Mouse (Mus musculus) lung, postnatal 0 days (tissue): ENCODE results near the gene Cdk8. TPM values are rescaled to one million over a fixed set of nuclear protein-coding genes. Genes with fewer than 3 reads are reported as not detected.

Source experiments
- ATAC-seq: fragments of 200-750 bp; cut with Nextera tagmentation; 2 replicates; pipeline ENCODE4 v1.8.0; 2017; ENCODE audit warnings: moderate library complexity
- DNase-seq: peaks from one replicate; pipeline ENCODE4 v3.0.0-alpha.2; 2016; ENCODE audit warnings: low spot score
- H3K27ac ChIP-seq: fragments of 300-500 bp; sonication (generic); 2 replicates; pipeline ENCODE4 v1.5.1; 2014; ENCODE audit warnings: antibody characterized with exemption, mild to moderate bottlenecking, low read length, mixed read lengths
- H3K27me3 ChIP-seq: fragments of 300-500 bp; sonication (generic); replicated peaks from 2 replicates; pipeline ENCODE4 v1.6.1; 2014; ENCODE audit warnings: low read length, mixed read lengths; ENCODE audit not compliant: insufficient read depth
- H3K36me3 ChIP-seq: fragments of 300-500 bp; sonication (generic); 2 replicates; pipeline ENCODE4 v1.6.1; 2014; ENCODE audit warnings: low read length, mixed read lengths; ENCODE audit not compliant: insufficient read depth
- H3K4me1 ChIP-seq: fragments of 300-500 bp; sonication (generic); 2 replicates; pipeline ENCODE4 v1.6.1; 2014; ENCODE audit warnings: antibody characterized with exemption, low read depth, low read length, mixed read lengths; ENCODE audit not compliant: insufficient read depth
- H3K4me2 ChIP-seq: fragments of 300-500 bp; sonication (generic); replicated peaks from 2 replicates; pipeline ENCODE4 v1.6.1; 2014; ENCODE audit warnings: low read depth, mild to moderate bottlenecking, low read length, moderate library complexity, mixed read lengths
- H3K4me3 ChIP-seq: fragments of 300-500 bp; sonication (generic); 2 replicates; pipeline ENCODE4 v1.5.1; 2014; ENCODE audit warnings: low read depth, low read length
- H3K9ac ChIP-seq: fragments of 300-500 bp; sonication (generic); replicated peaks from 2 replicates; pipeline ENCODE4 v1.6.1; 2014; ENCODE audit warnings: low read depth, mild to moderate bottlenecking
- H3K9me3 ChIP-seq: fragments of 300-500 bp; sonication (generic); 2 replicates; pipeline ENCODE4 v1.6.1; 2016; ENCODE audit warnings: low read length, mixed read lengths
- CTCF ChIP-seq: IDR thresholded peaks from 2 replicates; pipeline ENCODE4 v1.5.1; 2016; ENCODE audit warnings: antibody characterized with exemption, mild to moderate bottlenecking
- EP300 ChIP-seq: IDR thresholded peaks from 2 replicates; pipeline ENCODE4 v1.6.1; 2016; ENCODE audit warnings: antibody characterized with exemption, mild to moderate bottlenecking, control low read depth
- WGBS: fragments of 180-500 bp; shearing (Covaris S2); extraction: QIAGEN DNeasy Blood & Tissue Kit; methylation state at CpG from one replicate; pipeline ENCODE4 v1.1.7; 2014; 5-methylcytosine and 5-hydroxymethylcytosine counted together
- polyA plus RNA-seq: library from polyadenylated mRNA; unstranded; fragments of >200 nt; fragmentation: Nextera tagmentation; extraction: Ambion mirVana; gene quantifications from 2 replicates; pipeline ENCODE4 v1.2.1, GENCODE M21; 2015

The Cdk8 gene
- polyA plus RNA-seq, 1 experiment from 2014 or later, result 12.1 TPM

DNA sequence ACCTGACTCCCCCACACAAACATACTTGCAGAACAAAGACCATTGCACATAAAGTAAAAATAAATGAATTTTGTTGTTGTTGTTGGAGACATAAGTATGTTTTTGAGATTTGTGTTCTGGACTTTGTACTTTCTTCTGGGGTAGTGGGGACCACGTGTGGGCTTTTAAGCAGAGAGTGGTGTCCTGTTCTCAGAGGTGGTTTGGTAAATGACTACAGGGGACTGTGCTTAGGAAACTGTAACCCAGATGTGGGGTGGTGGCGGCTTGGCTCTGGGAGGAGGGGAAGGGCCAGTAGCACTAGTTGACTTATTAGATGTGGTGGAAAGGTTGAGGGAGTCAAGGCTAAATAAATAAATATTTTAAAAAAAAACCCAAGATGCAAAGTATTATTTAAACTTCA lies 9.7 kb downstream of the Cdk8 start:
- DNase-seq (no peak), ATAC-seq (no peak)
- Histone ChIP-seq H3K27ac (no peak overlapping the region), H3K4me3 (no peak overlapping the region), H3K36me3 (no peaks in the 10 kb centered on the region), H3K9me3 (no peaks in the 10 kb centered on the region), H3K27me3 (no peaks in the 10 kb centered on the region), H3K9ac (no peak overlapping the region), H3K4me2 (no peak overlapping the region), H3K4me1 (peaks cover 5% of the 10 kb centered on the region; the same call in 1 of the 2 replicates)
- no peak for TF ChIP-seq CTCF
- no peak for TF ChIP-seq EP300
- whole genome bisulfite sequencing, result 98% methylated on average over 2 of the region's 2 CpGs

DNA sequence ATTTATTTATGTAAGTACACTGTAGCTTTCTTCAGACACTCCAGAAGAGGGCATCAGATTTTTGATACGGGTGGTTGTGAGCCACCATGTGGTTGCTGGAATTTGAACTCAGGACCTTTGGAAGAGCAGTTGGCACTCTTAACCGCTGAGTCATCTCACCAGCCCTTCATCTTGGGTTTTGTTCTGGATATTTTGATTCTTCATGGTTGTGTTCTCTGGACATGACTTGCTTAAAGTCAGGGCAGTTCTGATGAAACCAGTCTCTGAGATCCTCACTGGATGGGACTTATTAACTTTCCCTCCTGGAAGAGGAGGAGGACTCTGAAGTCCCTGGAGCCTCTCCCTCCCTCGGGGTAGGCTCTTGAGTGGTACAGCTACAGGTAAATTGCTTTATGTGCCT lies 10.2 kb downstream of the Cdk8 start:
- ATAC-seq (no peak), DNase-seq (no peak)
- no peaks in the 10 kb centered on the region for H3K9me3 ChIP-seq
- H3K4me2 ChIP-seq, result no peak overlapping the region
- H3K4me3 ChIP-seq, result no peak overlapping the region
- WGBS, result 80% methylated on average over 3 of the region's 3 CpGs
- peaks cover 5% of the 10 kb centered on the region; the same call in 1 of the 2 replicates for H3K4me1 ChIP-seq
- no peak overlapping the region for H3K9ac ChIP-seq
- H3K36me3 ChIP-seq, result no peaks in the 10 kb centered on the region
- TF ChIP-seq EP300 (no peak), CTCF (no peak)
- no peaks in the 10 kb centered on the region for H3K27me3 ChIP-seq
- no peak overlapping the region for H3K27ac ChIP-seq

DNA sequence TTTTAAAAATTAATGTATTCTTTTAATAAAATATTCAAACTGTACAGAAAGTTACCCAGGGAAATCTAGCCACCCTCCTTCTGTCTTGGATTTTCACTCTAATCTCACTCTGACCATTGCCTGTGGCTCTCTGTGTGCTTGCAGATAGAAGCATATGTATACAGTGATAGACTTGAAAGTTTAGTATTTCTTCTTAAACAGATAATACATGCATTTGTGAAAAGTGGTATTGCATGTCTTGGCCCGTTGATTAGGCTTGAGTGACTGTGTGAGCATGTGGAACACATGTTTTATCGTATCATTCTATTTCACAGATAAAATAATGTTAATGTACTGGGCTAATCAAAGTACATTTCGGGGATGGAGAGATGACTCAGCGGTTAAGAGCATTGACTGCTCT lies 14.2 kb downstream of the Cdk8 start:
- Histone ChIP-seq H3K9ac (no peak overlapping the region), H3K36me3 (no peaks in the 10 kb centered on the region), H3K4me2 (no peak overlapping the region), H3K4me1 (peaks cover 8% of the 10 kb centered on the region; the same call in 1 of the 2 replicates), H3K27me3 (no peaks in the 10 kb centered on the region), H3K4me3 (no peak overlapping the region), H3K27ac (no peak overlapping the region), H3K9me3 (no peaks in the 10 kb centered on the region)
- DNase-seq, result no peak
- ATAC-seq, result no peak
- 92% methylated on average over 4 of the region's 4 CpGs for WGBS
- TF ChIP-seq CTCF (no peak), EP300 (no peak)

DNA sequence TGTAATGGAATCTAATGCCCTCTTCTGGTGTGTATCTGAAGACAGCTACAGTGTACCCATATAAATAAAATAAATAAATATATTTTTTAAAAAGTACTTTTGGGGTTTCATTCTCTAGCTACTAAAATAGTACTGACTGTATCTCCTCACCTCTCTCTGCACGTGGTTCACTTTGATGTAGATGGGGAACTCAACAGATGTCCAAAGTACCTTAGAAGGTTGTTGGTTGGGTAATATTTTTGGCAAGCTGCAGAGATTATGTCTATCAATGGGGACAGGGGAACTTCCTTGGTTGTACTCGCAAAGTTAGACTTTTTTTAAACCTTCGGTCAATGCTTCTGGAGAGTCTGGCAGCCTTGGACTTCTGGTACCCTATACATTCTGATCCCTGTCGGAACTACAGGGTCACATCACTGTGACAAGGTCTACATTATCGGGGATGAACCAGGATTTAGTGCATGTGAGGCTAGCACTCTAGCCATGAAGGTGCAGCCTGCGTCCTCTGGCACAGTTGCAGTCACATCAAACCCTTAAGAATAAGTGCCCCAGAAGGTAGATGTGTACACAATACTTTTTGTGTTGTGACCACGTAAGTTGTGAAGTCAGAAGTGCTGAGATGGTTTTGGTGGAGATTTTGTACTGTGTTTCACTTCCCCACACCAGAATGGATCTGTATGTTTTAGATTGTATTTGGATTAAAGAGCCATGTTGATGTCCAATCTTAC lies 14.8 kb downstream of the Cdk8 start:
- H3K4me3 ChIP-seq, result no peak overlapping the region
- H3K4me2 ChIP-seq, result no peak overlapping the region
- WGBS, result 86% methylated on average over 7 of the region's 7 CpGs
- ATAC-seq, result no peak
- no peaks in the 10 kb centered on the region for H3K27me3 ChIP-seq
- no peaks in the 10 kb centered on the region for H3K9me3 ChIP-seq
- no peak for DNase-seq
- TF ChIP-seq CTCF (no peak), EP300 (no peak)
- H3K9ac ChIP-seq, result no peak overlapping the region
- H3K36me3 ChIP-seq, result no peaks in the 10 kb centered on the region
- no peak overlapping the region for H3K27ac ChIP-seq
- H3K4me1 ChIP-seq, result peaks cover 15% of the 10 kb centered on the region; the same call in 1 of the 2 replicates

DNA sequence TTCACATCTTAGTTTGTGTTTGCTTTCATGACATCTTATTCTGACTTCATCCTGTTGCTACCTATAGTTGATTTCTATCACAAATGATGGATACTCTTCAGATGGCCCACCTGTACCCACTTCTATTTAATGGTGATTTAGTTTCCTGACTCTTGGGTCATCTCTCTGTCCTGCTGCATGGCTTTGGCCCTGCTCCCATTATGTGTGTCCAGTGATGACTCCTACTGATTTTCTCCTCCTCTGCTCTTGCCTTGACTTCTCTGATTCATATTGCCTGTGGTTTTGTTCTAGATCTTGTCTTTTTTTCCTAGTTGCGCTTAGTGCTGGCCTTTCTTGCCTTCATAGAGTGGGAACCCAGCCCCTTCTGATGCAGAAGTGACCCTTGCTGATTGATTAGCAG lies 15.4 kb downstream of the Cdk8 start:
- TF ChIP-seq CTCF (no peak), EP300 (no peak)
- DNase-seq (no peak), ATAC-seq (no peak)
- no peak overlapping the region for H3K4me3 ChIP-seq
- H3K36me3 ChIP-seq, result no peaks in the 10 kb centered on the region
- H3K27ac ChIP-seq, result no peak overlapping the region
- no peaks in the 10 kb centered on the region for H3K27me3 ChIP-seq
- no peak overlapping the region for H3K4me2 ChIP-seq
- no peak overlapping the region for H3K9ac ChIP-seq
- 79% methylated on average over 1 of the region's 1 CpGs for WGBS
- no peaks in the 10 kb centered on the region for H3K9me3 ChIP-seq
- H3K4me1 ChIP-seq, result peaks cover 19% of the 10 kb centered on the region; the same call in 1 of the 2 replicates

DNA sequence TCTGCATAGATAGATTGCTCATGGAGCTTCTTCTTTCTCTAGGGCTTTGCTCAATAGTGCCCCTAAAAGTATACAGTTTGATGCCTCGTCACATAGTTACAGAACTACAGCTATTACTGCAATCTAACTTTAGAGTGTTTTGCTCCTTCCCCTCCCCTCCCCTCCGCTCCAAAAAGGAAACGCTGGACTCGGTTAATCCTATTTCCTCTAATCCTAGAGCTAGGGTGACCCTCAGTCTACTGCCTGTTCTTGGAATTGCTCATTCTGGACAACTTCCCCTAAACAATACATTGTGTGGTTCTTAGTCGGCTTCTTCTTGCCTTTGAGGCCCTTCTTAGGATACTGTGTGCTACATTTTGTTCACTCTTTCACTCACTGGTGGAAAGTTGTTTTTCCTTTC lies 16.7 kb downstream of the Cdk8 start:
- TF ChIP-seq EP300, result no peak
- TF ChIP-seq CTCF, result no peak
- H3K36me3 ChIP-seq, result no peaks in the 10 kb centered on the region
- H3K4me1 ChIP-seq, result peaks cover 29% of the 10 kb centered on the region
- H3K27ac ChIP-seq, result 0 out of 2 replicates have a peak overlapping the region, but pooled peaks have one; percentile 15
- H3K9ac ChIP-seq, result no peak overlapping the region
- DNase-seq (peak; percentile 24), ATAC-seq (no peak)
- WGBS, result 51% methylated on average over 5 of the region's 5 CpGs
- H3K27me3 ChIP-seq, result no peaks in the 10 kb centered on the region
- H3K9me3 ChIP-seq, result no peaks in the 10 kb centered on the region
- H3K4me3 ChIP-seq, result no peak overlapping the region
- no peak overlapping the region for H3K4me2 ChIP-seq
